Mouse (Mus musculus): ENCODE data around the gene Lmx1a. TPM values are rescaled to one million over a fixed set of nuclear protein-coding genes. Genes with fewer than 3 reads are reported as not detected.

The Lmx1a gene
- polyA plus RNA-seq, 1 experiment: not detected

- Histone ChIP-seq H3K27me3 (ENCODE audit: control insufficient read depth) (peaks cover 85% of the 10 kb centered on the region), H3K4me3 (replicated peaks) (no peak overlapping the region), H3K9me3 (ENCODE audit: control insufficient read depth, low read length) (no peaks in the 10 kb centered on the region), H3K4me1 (ENCODE audit: control insufficient read depth) (no peaks in the 10 kb centered on the region), H3K36me3 (ENCODE audit: control insufficient read depth) (no peaks in the 10 kb centered on the region)
- TF ChIP-seq TAL1 (IDR thresholded peaks at IDR 0.05; ENCODE audit: low read length) (no peak), GATA1 (IDR thresholded peaks at IDR 0.05; ENCODE audit: low read length) (no peak)
Measured at GRCm38 (mm10) chr1:167691911-167692682, 3.1 kb downstream of the Lmx1a start.

GRCm38 (mm10) chr1:167692683-167693045 lies 3.6 kb downstream of the Lmx1a start:
- Histone ChIP-seq H3K4me3 (replicated peaks) (no peak overlapping the region), H3K27me3 (ENCODE audit: control insufficient read depth) (peaks cover 79% of the 10 kb centered on the region)

GRCm38 (mm10) chr1:167693499-167694240 lies 4.6 kb downstream of the Lmx1a start:
- Histone ChIP-seq H3K4me3 (replicated peaks) (no peak overlapping the region), H3K36me3 (ENCODE audit: control insufficient read depth) (no peaks in the 10 kb centered on the region), H3K4me1 (ENCODE audit: control insufficient read depth) (no peaks in the 10 kb centered on the region), H3K9me3 (ENCODE audit: control insufficient read depth, low read length) (no peaks in the 10 kb centered on the region), H3K27me3 (ENCODE audit: control insufficient read depth) (peaks cover 69% of the 10 kb centered on the region)
- TF ChIP-seq TAL1 (IDR thresholded peaks at IDR 0.05; ENCODE audit: low read length) (no peak), GATA1 (IDR thresholded peaks at IDR 0.05; ENCODE audit: low read length) (no peak)

More at GRCm38 (mm10) chr1:167692683-167693045, 3.6 kb downstream of the Lmx1a start:
- H3K4me1 ChIP-seq (ENCODE audit: control insufficient read depth): no peaks in the 10 kb centered on the region
- H3K36me3 ChIP-seq (ENCODE audit: control insufficient read depth): no peaks in the 10 kb centered on the region
- no peak for TF ChIP-seq GATA1 (IDR thresholded peaks at IDR 0.05; ENCODE audit: low read length)
- no peaks in the 10 kb centered on the region for H3K9me3 ChIP-seq (ENCODE audit: control insufficient read depth, low read length)

GRCm38 (mm10) chr1:167694731-167695130 lies 5.7 kb downstream of the Lmx1a start:
- Histone ChIP-seq H3K4me3 (replicated peaks) (no peak overlapping the region), H3K36me3 (ENCODE audit: control insufficient read depth) (no peaks in the 10 kb centered on the region), H3K27me3 (ENCODE audit: control insufficient read depth) (peaks cover 58% of the 10 kb centered on the region), H3K9me3 (ENCODE audit: control insufficient read depth, low read length) (no peaks in the 10 kb centered on the region), H3K4me1 (ENCODE audit: control insufficient read depth) (no peaks in the 10 kb centered on the region)
- TF ChIP-seq TAL1 (IDR thresholded peaks at IDR 0.05; ENCODE audit: low read length) (no peak), GATA1 (IDR thresholded peaks at IDR 0.05; ENCODE audit: low read length) (no peak)

GRCm38 (mm10) chr1:167695910-167696459 lies 6.9 kb downstream of the Lmx1a start:
- Histone ChIP-seq H3K4me3 (replicated peaks) (no peak overlapping the region), H3K9me3 (ENCODE audit: control insufficient read depth, low read length) (no peaks in the 10 kb centered on the region), H3K4me1 (ENCODE audit: control insufficient read depth) (no peaks in the 10 kb centered on the region), H3K36me3 (ENCODE audit: control insufficient read depth) (no peaks in the 10 kb centered on the region), H3K27me3 (ENCODE audit: control insufficient read depth) (peaks cover 46% of the 10 kb centered on the region)
- TF ChIP-seq TAL1 (IDR thresholded peaks at IDR 0.05; ENCODE audit: low read length) (no peak), GATA1 (IDR thresholded peaks at IDR 0.05; ENCODE audit: low read length) (no peak)

GRCm38 (mm10) chr1:167699706-167700105 lies 10.7 kb downstream of the Lmx1a start:
- peaks cover 11% of the 10 kb centered on the region for H3K27me3 ChIP-seq (ENCODE audit: control insufficient read depth)
- no peak overlapping the region for H3K4me3 ChIP-seq (replicated peaks)
- no peaks in the 10 kb centered on the region for H3K36me3 ChIP-seq (ENCODE audit: control insufficient read depth)
- H3K9me3 ChIP-seq (ENCODE audit: control insufficient read depth, low read length): no peaks in the 10 kb centered on the region
- TF ChIP-seq TAL1 (IDR thresholded peaks at IDR 0.05; ENCODE audit: low read length) (no peak), GATA1 (IDR thresholded peaks at IDR 0.05; ENCODE audit: low read length) (no peak)
- no peaks in the 10 kb centered on the region for H3K4me1 ChIP-seq (ENCODE audit: control insufficient read depth)

GRCm38 (mm10) chr1:167700221-167700620 lies 11.2 kb downstream of the Lmx1a start:
- no peaks in the 10 kb centered on the region for H3K9me3 ChIP-seq (ENCODE audit: control insufficient read depth, low read length)
- H3K27me3 ChIP-seq (ENCODE audit: control insufficient read depth): peaks cover 5% of the 10 kb centered on the region
- TF ChIP-seq GATA1 (IDR thresholded peaks at IDR 0.05; ENCODE audit: low read length) (no peak), TAL1 (IDR thresholded peaks at IDR 0.05; ENCODE audit: low read length) (no peak)
- no peak overlapping the region for H3K4me3 ChIP-seq (replicated peaks)
- H3K36me3 ChIP-seq (ENCODE audit: control insufficient read depth): no peaks in the 10 kb centered on the region
- no peaks in the 10 kb centered on the region for H3K4me1 ChIP-seq (ENCODE audit: control insufficient read depth)

- Histone ChIP-seq H3K36me3 (ENCODE audit: control insufficient read depth) (no peaks in the 10 kb centered on the region), H3K4me1 (ENCODE audit: control insufficient read depth) (no peaks in the 10 kb centered on the region), H3K4me3 (replicated peaks) (no peak overlapping the region), H3K9me3 (ENCODE audit: control insufficient read depth, low read length) (no peaks in the 10 kb centered on the region), H3K27me3 (ENCODE audit: control insufficient read depth) (no peaks in the 10 kb centered on the region)
- TF ChIP-seq TAL1 (IDR thresholded peaks at IDR 0.05; ENCODE audit: low read length) (no peak), GATA1 (IDR thresholded peaks at IDR 0.05; ENCODE audit: low read length) (no peak)
Measured at GRCm38 (mm10) chr1:167705527-167705926, 16.5 kb downstream of the Lmx1a start.

GRCm38 (mm10) chr1:167708761-167709160 lies 19.7 kb downstream of the Lmx1a start:
- H3K4me1 ChIP-seq (ENCODE audit: control insufficient read depth): no peaks in the 10 kb centered on the region

More at GRCm38 (mm10) chr1:167708761-167709160, 19.7 kb downstream of the Lmx1a start:
- Histone ChIP-seq H3K36me3 (ENCODE audit: control insufficient read depth) (no peaks in the 10 kb centered on the region), H3K4me3 (replicated peaks) (no peak overlapping the region), H3K27me3 (ENCODE audit: control insufficient read depth) (no peaks in the 10 kb centered on the region), H3K9me3 (ENCODE audit: control insufficient read depth, low read length) (no peaks in the 10 kb centered on the region)
- TF ChIP-seq TAL1 (IDR thresholded peaks at IDR 0.05; ENCODE audit: low read length) (no peak), GATA1 (IDR thresholded peaks at IDR 0.05; ENCODE audit: low read length) (no peak)
